Mouse (Mus musculus) monocyte, adult 5-6 weeks (primary cell): ENCODE measurements around the gene Mapk11. TPM values are rescaled to one million over a fixed set of nuclear protein-coding genes. Genes with fewer than 3 reads are reported as not detected.

Source experiments
- ATAC-seq: fragments of 153-309, 156-312 bp; replicated peaks from 2 replicates; pipeline ENCODE4 v1.8.0; 2017; ENCODE audit warnings: mild to moderate bottlenecking; ENCODE audit not compliant: low TSS enrichment, insufficient number of reproducible peaks, severe bottlenecking, poor library complexity, low FRiP score
- total RNA-seq: library from RNA; stranded (forward); fragments of 200-1000, 200-491, 200-594 nt; gene quantifications from 3 replicates; pipeline ENCODE4 v1.2.3, GENCODE M21; 2017

The Mapk11 gene
- total RNA-seq, 1 experiment from 2014 or later = 4.5 TPM

- ATAC-seq = no peak
These were observed 2.9 kb downstream of the Mapk11 start for GRCm38 (mm10) chr15:89146537-89146936.

GRCm38 (mm10) chr15:89145813-89146350 is 3.5 kb downstream of the Mapk11 start:
- no peak for ATAC-seq

GRCm38 (mm10) chr15:89144965-89145364 is 4.5 kb downstream of the Mapk11 start:
- ATAC-seq = no peak

GRCm38 (mm10) chr15:89143134-89143533 is 6.3 kb downstream of the Mapk11 start:
- no peak for ATAC-seq

GRCm38 (mm10) chr15:89141905-89142304 is 7.5 kb downstream of the Mapk11 start:
- no peak for ATAC-seq

GRCm38 (mm10) chr15:89141443-89141842 is 8.0 kb downstream of the Mapk11 start:
- ATAC-seq = no peak

GRCm38 (mm10) chr15:89140659-89141252 is 8.7 kb downstream of the Mapk11 start, which contains the start of gene Mapk12:
TSS of gene Mapk12 (minus strand) at chr15:89140703.
- ATAC-seq = no peak

- ATAC-seq = no peak
These were observed 9.3 kb downstream of the Mapk11 start for GRCm38 (mm10) chr15:89140048-89140658.

GRCm38 (mm10) chr15:89138531-89138930 is 10.9 kb downstream of the Mapk11 start:
- ATAC-seq = no peak

GRCm38 (mm10) chr15:89138046-89138405 is 11.4 kb downstream of the Mapk11 start:
- ATAC-seq = no peak

- ATAC-seq = no peak
These were observed 11.9 kb downstream of the Mapk11 start for GRCm38 (mm10) chr15:89137378-89138045.

- ATAC-seq = no peak
These were observed 12.8 kb downstream of the Mapk11 start for GRCm38 (mm10) chr15:89136461-89137155.

- peak; percentile 78 for ATAC-seq
These were observed 18.1 kb downstream of the Mapk11 start for GRCm38 (mm10) chr15:89131316-89131715.

GRCm38 (mm10) chr15:89130245-89130644 is 19.2 kb downstream of the Mapk11 start:
- ATAC-seq = no peak

GRCm38 (mm10) chr15:89128382-89129350 is 20.8 kb downstream of the Mapk11 start, which contains the start of gene Hdac10:
TSS of gene Hdac10 (minus strand) at chr15:89128700.
- peak; percentile 51 for ATAC-seq

- ATAC-seq = no peak
These were observed 22.0 kb downstream of the Mapk11 start for GRCm38 (mm10) chr15:89127364-89127940.

- ATAC-seq = no peak
These were observed 22.8 kb downstream of the Mapk11 start for GRCm38 (mm10) chr15:89126622-89127021.

GRCm38 (mm10) chr15:89125351-89125750 is 24.1 kb downstream of the Mapk11 start:
- no peak for ATAC-seq
